Comparison of ENCODE assay signal across 9 mouse cellular contexts in the genomic region with DNA sequence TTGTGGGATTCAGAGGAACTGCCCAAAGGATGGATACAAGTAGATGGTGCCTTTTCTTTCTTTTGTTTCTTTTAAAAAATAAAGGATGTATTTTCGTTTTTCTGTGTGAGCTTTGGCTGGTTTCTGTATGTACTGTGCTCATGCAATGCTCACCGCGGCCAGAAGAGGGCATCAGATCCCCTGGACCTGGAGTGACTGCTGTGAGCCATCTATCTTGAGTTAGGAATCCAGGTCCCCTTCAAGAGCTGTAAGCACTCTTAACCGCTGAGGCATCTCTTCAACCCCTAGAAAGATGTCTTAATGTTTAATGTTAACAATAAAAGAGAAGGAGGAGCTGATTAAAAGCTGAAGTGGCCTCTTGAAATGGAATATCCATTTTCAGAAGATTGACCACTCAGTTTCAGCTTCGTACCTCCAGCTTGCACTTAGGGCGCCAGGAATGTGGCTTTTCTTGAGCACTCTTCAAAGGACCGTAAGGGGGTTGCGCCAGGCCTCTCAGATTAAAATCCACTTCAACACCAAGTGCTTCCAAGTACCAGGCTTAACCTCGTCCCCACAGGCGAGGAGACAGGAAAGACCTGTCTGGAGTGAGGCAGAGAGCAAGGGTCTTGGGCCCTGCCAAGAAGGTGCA. TPM values are rescaled to one million over a fixed set of nuclear protein-coding genes. Genes with fewer than 3 reads are reported as not detected.
DNase-seq lines count a peak whose midpoint lies in the region; ATAC-seq and TF ChIP-seq lines count a peak whose summit lies in the region.
"Had no signal": no experiment of that assay in that cellular context is flagged by ENCODE, and none has a peak within 500 bp of the region (broad histone marks: within the 10 kb centered on the region; RNA-seq: fewer than 3 reads in every experiment).

No protein-coding gene starts in this region.

- no peak overlapping the region for H3K9ac ChIP-seq in ES-Bruce4 (ENCODE audit: low read depth, poor library complexity, severe bottlenecking)
- H3K9ac ChIP-seq in liver, embryonic 14.5 days (replicated peaks), result no peak overlapping the region
- H3K9ac ChIP-seq: liver, embryonic 15.5 days had no signal

- H3K9me3 ChIP-seq in ES-Bruce4 (replicated peaks; ENCODE audit: control insufficient read depth, insufficient read depth, low read length, poor library complexity, severe bottlenecking), result no peaks in the 10 kb centered on the region
- H3K9me3 ChIP-seq in liver, embryonic 14.5 days (ENCODE audit: control insufficient read depth, low read length), result no peaks in the 10 kb centered on the region
- H3K9me3 ChIP-seq: liver, embryonic 15.5 days had no signal

- H3K4me2 ChIP-seq in liver, embryonic 14.5 days (ENCODE audit: low read depth), result no peak overlapping the region
- H3K4me2 ChIP-seq: liver, embryonic 15.5 days had no signal

- no peaks in the 10 kb centered on the region for H3K27me3 ChIP-seq in ES-Bruce4 (ENCODE audit: control insufficient read depth, insufficient read depth, low read length, poor library complexity, severe bottlenecking)
- no peaks in the 10 kb centered on the region for H3K27me3 ChIP-seq in cerebellum, adult 2 months (ENCODE audit: control insufficient read depth, insufficient read depth, low read length)
- H3K27me3 ChIP-seq in liver, embryonic 14.5 days (ENCODE audit: control insufficient read depth, insufficient read depth, low read length), result no peaks in the 10 kb centered on the region

- H3K4me3 ChIP-seq in ES-Bruce4 (ENCODE audit: low read depth, low read length), result no peak overlapping the region
- no peak overlapping the region for H3K4me3 ChIP-seq in cerebellum, adult 2 months (replicated peaks; ENCODE audit: insufficient read depth, low read depth, low read length)
- no peak overlapping the region for H3K4me3 ChIP-seq in liver, embryonic 14.5 days (ENCODE audit: insufficient read depth in 1 of 2, low read depth in 2 of 2, low read length in 2 of 2)
- H3K4me3 ChIP-seq: liver, embryonic 15.5 days had no signal

- peak; percentile 88 for TF ChIP-seq CTCF in ES-Bruce4 (IDR thresholded peaks at IDR 0.05; ENCODE audit: low read depth, low read length)
- peak; percentile 90 for TF ChIP-seq CTCF in cerebellum, adult 2 months (IDR thresholded peaks at IDR 0.05; ENCODE audit: borderline replicate concordance, insufficient read depth, low read depth, low read length)
- TF ChIP-seq CTCF in liver, embryonic 14.5 days (IDR thresholded peaks at IDR 0.05; ENCODE audit: low read depth), result peak; percentile 91

- no peak for TF ChIP-seq EP300 in ES-Bruce4 (IDR thresholded peaks at IDR 0.05; ENCODE audit: insufficient read depth, low read depth, low read length)
- TF ChIP-seq EP300 in liver, embryonic 14.5 days (IDR thresholded peaks at IDR 0.05; ENCODE audit: low read depth), result no peak

- DNase-seq in 3T3-L1 (ENCODE audit: low read depth, low spot score), result peak; percentile 94
- DNase-seq in cerebellum, adult 2 months, result peak; percentile 65 to 82
- peak; percentile 78 to 88 for DNase-seq in frontal cortex, postnatal 25 days (ENCODE audit: low spot score in 2 of 2)
- DNase-seq in kidney, postnatal 14 days, result peak; percentile 81
- DNase-seq in liver, embryonic 14.5 days (ENCODE audit: low read depth in 3 of 3, low spot score in 3 of 3), result peak in 2 of 3 experiments; percentile 44 to 46
- DNase-seq in retina, adult 2 months (ENCODE audit: low read depth, low spot score), result peak; percentile 16
- peak; percentile 55 for DNase-seq in urinary bladder, adult 2 months (ENCODE audit: low spot score)

- ATAC-seq in liver, embryonic 14.5 days (ENCODE audit: insufficient read depth), result no peak

- no peaks in the 10 kb centered on the region for H3K36me3 ChIP-seq in ES-Bruce4 (ENCODE audit: control insufficient read depth, insufficient read depth, low read length, poor library complexity, severe bottlenecking)
- no peaks in the 10 kb centered on the region for H3K36me3 ChIP-seq in liver, embryonic 14.5 days (replicated peaks; ENCODE audit: control insufficient read depth, insufficient read depth, low read depth)
- H3K36me3 ChIP-seq: liver, embryonic 15.5 days had no signal

- no peak overlapping the region for H3K27ac ChIP-seq in ES-Bruce4 (ENCODE audit: insufficient read depth, low read length)
- H3K27ac ChIP-seq in cerebellum, adult 2 months (ENCODE audit: insufficient read depth, low read length), result no peak overlapping the region
- no peak overlapping the region for H3K27ac ChIP-seq in liver, embryonic 14.5 days
- H3K27ac ChIP-seq: liver, embryonic 15.5 days had no signal

- 53% methylated on average over 10 of the region's 10 CpGs for WGBS in cerebellum, adult 2 months
- WGBS in liver, embryonic 14.5 days (ENCODE audit: insufficient replicate concordance), result 45% methylated on average over 10 of the region's 10 CpGs

- no peak for TF ChIP-seq POLR2A in ES-Bruce4 (IDR thresholded peaks at IDR 0.05; ENCODE audit: insufficient read depth, low read length)
- no peak for TF ChIP-seq POLR2A in cerebellum, adult 2 months (IDR thresholded peaks at IDR 0.05; ENCODE audit: borderline replicate concordance, insufficient read depth, low read length)

- peaks cover 6% of the 10 kb centered on the region for H3K4me1 ChIP-seq in ES-Bruce4 (ENCODE audit: control insufficient read depth, insufficient read depth, low read length)
- H3K4me1 ChIP-seq in cerebellum, adult 2 months (ENCODE audit: control insufficient read depth, insufficient read depth, low read length), result no peaks in the 10 kb centered on the region
- H3K4me1 ChIP-seq in liver, embryonic 14.5 days (replicated peaks; ENCODE audit: control insufficient read depth in 2 of 2, insufficient read depth in 2 of 2, low read length in 1 of 2), result no peaks in the 10 kb centered on the region; a peak in 1 of 4 replicates

RNA-seq across cellular contexts. Expression of a gene that starts 5.9 kb away (rescaled TPM):
- polyA plus RNA-seq in ES-Bruce4 (2011; ENCODE audit: insufficient read depth, insufficient read length, low read depth, missing spikeins), result 1.4 and 2.1 TPM in 2 replicates
- polyA plus RNA-seq in cerebellum, adult 2 months (2012; rRNA removed), result 3.9 and 5.4 TPM in 2 replicates
- 21.3 and 24.7 TPM in 2 replicates for polyA plus RNA-seq in liver, embryonic 14.5 days (2012; rRNA removed)
- polyA plus RNA-seq in liver, embryonic 14.5 days (2014; fragmentation: Nextera tagmentation; extraction: Ambion mirVana), result 20.0 and 24.7 TPM in 2 replicates
- polyA plus RNA-seq in urinary bladder, adult 2 months (2012; rRNA removed), result 15.0 and 15.2 TPM in 2 replicates

Comparison
In these comparisons a context has a peak if more than half of its experiments do, and no peak if none do; other contexts are left out.
1. DNase-seq: peak in every context shown above with its lines; median percentile 94 in 3T3-L1; 83 in frontal cortex, postnatal 25 days; 81 in kidney, postnatal 14 days; 74 in cerebellum, adult 2 months; 55 in urinary bladder, adult 2 months; 45 in liver, embryonic 14.5 days; 16 in retina, adult 2 months.